Mouse (Mus musculus) hindbrain, embryonic 16.5 days (tissue): ENCODE measurements around the gene Sf3b3. TPM values are rescaled to one million over a fixed set of nuclear protein-coding genes. Genes with fewer than 3 reads are reported as not detected.

ENCODE experiments used
- ATAC-seq: fragments of 200-750 bp; cut with Nextera tagmentation; 2 replicates; pipeline ENCODE4 v1.8.0; 2017; ENCODE audit warnings: moderate TSS enrichment, moderate library complexity
- H3K27ac ChIP-seq: fragments of 300-500 bp; sonication (generic); 2 replicates; pipeline ENCODE4 v1.5.1; 2014; ENCODE audit warnings: low read depth, mild to moderate bottlenecking, control low read depth, low read length, moderate library complexity
- H3K27me3 ChIP-seq: fragments of 300-500 bp; sonication (generic); replicated peaks from 2 replicates; pipeline ENCODE4 v1.6.1; 2014; ENCODE audit warnings: low read length; ENCODE audit not compliant: control insufficient read depth, insufficient read depth
- H3K36me3 ChIP-seq: fragments of 300-500 bp; sonication (generic); 2 replicates; pipeline ENCODE4 v1.6.1; 2014; ENCODE audit warnings: mild to moderate bottlenecking, low read length, moderate library complexity, mixed read lengths; ENCODE audit not compliant: control insufficient read depth, insufficient read depth
- H3K4me1 ChIP-seq: fragments of 300-500 bp; sonication (generic); 2 replicates; pipeline ENCODE4 v1.6.1; 2014; ENCODE audit warnings: low read depth, low read length; ENCODE audit not compliant: control insufficient read depth, insufficient read depth
- H3K4me2 ChIP-seq: fragments of 300-500 bp; sonication (generic); 2 replicates; pipeline ENCODE4 v1.6.1; 2014; ENCODE audit warnings: mild to moderate bottlenecking, low read length, control low read depth, moderate library complexity
- H3K4me3 ChIP-seq: fragments of 300-500 bp; sonication (generic); 2 replicates; pipeline ENCODE4 v1.5.1; 2014; ENCODE audit warnings: mild to moderate bottlenecking, low read length, control low read depth, moderate library complexity
- H3K9ac ChIP-seq: fragments of 300-500 bp; sonication (generic); 2 replicates; pipeline ENCODE4 v1.6.1; 2014; ENCODE audit warnings: low read depth, mild to moderate bottlenecking, control low read depth, low read length, moderate library complexity
- H3K9me3 ChIP-seq: fragments of 300-500 bp; sonication (generic); 2 replicates; pipeline ENCODE4 v1.6.1; 2014; ENCODE audit warnings: mild to moderate bottlenecking, low read length, moderate library complexity; ENCODE audit not compliant: control insufficient read depth
- WGBS: fragments of 180-500 bp; shearing (Covaris S2); extraction: QIAGEN DNeasy Blood & Tissue Kit; methylation state at CpG from one replicate; pipeline ENCODE4 v1.1.7; 2014; 5-methylcytosine and 5-hydroxymethylcytosine counted together
- polyA plus RNA-seq: library from polyadenylated mRNA; unstranded; fragments of >200 nt; fragmentation: Nextera tagmentation; extraction: Ambion mirVana; gene quantifications from 2 replicates; pipeline ENCODE4 v1.2.1, GENCODE M21; 2015

Gene Sf3b3
- polyA plus RNA-seq, 1 experiment from 2014 or later, result 78.4 TPM

DNA sequence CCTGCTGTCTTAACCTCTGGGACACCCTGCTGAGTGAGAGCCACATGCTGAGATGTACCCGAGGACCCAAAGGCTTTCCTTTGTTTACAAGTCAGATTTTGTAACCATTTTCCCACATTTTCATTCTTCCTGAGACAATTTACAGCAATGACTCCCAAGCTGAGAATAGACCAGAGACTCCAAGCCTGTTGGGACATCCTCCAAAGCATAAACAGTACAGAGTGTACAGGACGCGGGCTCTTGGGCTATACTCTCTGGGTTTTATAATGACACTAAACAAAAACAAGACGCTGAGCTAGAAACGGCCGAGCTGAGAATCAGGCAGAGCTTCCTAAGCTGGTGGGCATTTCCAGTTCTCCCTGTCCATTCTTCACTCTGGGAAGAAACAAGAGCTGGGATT is 71.9 kb downstream of the Sf3b3 start:
- no peak overlapping the region for H3K9ac ChIP-seq
- 87% methylated on average over 6 of the region's 6 CpGs for WGBS
- no peaks in the 10 kb centered on the region for H3K4me1 ChIP-seq
- no peak for ATAC-seq
- H3K27me3 ChIP-seq, result no peaks in the 10 kb centered on the region
- no peak overlapping the region for H3K4me2 ChIP-seq
- H3K4me3 ChIP-seq, result no peak overlapping the region
- no peaks in the 10 kb centered on the region for H3K9me3 ChIP-seq
- H3K36me3 ChIP-seq, result no peaks in the 10 kb centered on the region
- H3K27ac ChIP-seq, result no peak overlapping the region

DNA sequence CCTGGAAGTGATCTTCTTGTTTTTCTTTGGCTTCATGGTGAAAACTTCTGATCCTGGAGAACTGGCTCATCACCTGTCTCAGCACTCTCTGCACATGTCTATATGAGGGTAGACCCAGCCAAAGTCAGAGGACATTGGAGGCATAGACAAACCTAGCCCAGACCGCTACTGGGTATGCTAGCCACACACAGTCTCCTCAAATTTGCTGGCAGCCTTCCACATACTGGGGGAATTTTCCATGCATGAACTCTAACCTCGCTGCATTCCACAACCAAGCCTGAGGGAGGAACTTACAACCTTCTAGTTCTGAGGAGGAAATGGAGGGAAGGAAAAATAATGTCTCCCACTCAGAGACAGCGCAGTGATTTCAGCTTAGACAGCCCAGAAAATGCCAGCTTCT is 72.5 kb downstream of the Sf3b3 start:
- Histone ChIP-seq H3K4me1 (no peaks in the 10 kb centered on the region), H3K9ac (no peak overlapping the region), H3K27me3 (no peaks in the 10 kb centered on the region), H3K36me3 (no peaks in the 10 kb centered on the region), H3K4me2 (no peak overlapping the region), H3K9me3 (no peaks in the 10 kb centered on the region), H3K4me3 (no peak overlapping the region), H3K27ac (no peak overlapping the region)
- ATAC-seq, result no peak
- 74% methylated on average over 3 of the region's 3 CpGs for WGBS

DNA sequence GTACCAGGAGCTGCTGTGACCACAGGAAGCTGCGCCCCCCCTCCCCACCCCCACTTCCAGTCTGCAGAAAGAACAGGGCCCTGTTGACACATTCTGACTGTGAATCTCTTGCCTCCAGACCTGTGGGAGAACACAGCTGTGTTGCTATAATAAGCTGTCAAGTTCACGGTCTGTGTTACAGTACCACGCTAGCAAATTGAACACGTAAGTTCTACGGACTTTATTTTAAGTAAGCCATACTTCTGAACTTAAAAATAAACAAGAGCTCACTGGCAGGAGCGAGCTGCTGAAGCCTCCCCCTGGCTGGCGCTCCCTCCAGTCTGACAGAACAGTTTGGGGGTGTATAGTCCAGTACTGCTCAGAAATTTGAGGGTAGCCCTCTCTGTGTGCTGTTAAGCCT is 74.1 kb downstream of the Sf3b3 start:
- ATAC-seq, result no peak
- Histone ChIP-seq H3K9me3 (no peaks in the 10 kb centered on the region), H3K4me1 (no peaks in the 10 kb centered on the region)

DNA sequence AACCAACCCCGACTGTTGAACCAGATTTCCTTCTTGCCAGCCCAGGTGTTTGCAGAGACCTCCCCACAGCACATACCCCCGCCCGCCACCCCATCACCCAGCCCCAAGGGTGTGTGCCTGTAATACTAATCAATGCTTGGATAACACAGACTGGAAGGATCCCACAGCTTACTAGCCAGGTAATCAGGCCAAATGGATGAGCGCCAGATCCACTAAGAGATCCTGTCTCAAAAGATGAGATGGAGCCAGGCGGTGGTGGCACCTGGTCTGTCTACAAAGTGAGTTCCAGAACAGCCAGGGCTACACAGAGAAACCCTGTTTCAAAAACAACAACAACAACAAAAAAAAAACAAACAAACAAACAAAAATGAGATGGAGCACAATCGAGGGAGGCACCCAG is 79.3 kb downstream of the Sf3b3 start:
- Histone ChIP-seq H3K4me1 (no peaks in the 10 kb centered on the region), H3K27ac (no peak overlapping the region), H3K36me3 (no peaks in the 10 kb centered on the region), H3K9me3 (no peaks in the 10 kb centered on the region), H3K27me3 (no peaks in the 10 kb centered on the region), H3K9ac (no peak overlapping the region), H3K4me2 (no peak overlapping the region), H3K4me3 (no peak overlapping the region)
- no peak for ATAC-seq
- 85% methylated on average over 6 of the region's 6 CpGs for WGBS

More for the DNA sequence above, 74.1 kb downstream of the Sf3b3 start:
- H3K27me3 ChIP-seq, result no peaks in the 10 kb centered on the region
- 85% methylated on average over 7 of the region's 7 CpGs for WGBS
- H3K4me3 ChIP-seq, result no peak overlapping the region
- H3K4me2 ChIP-seq, result no peak overlapping the region
- no peaks in the 10 kb centered on the region for H3K36me3 ChIP-seq
- no peak overlapping the region for H3K9ac ChIP-seq
- H3K27ac ChIP-seq, result no peak overlapping the region

DNA sequence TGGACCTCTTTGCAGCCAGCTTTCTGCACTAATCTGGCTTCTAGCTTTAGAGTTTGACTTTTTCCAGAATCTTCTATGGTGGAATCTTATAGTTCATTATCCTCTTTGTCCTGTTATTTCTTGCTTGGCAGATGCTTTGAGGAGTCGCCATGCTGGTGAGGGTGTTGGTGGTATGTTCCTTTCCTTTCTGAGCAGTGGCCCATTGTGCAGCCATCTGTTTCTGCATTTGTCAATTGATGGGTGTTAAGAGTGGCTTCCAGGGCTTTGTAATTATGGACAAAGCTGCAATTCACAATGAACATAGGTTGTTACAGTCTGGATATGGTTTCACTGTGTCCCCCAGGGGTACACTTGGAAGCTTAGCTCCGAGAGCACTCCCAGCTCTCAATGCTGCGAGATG is 81.9 kb downstream of the Sf3b3 start:
- Histone ChIP-seq H3K4me2 (no peak overlapping the region), H3K4me3 (no peak overlapping the region), H3K27me3 (no peaks in the 10 kb centered on the region), H3K4me1 (no peaks in the 10 kb centered on the region), H3K36me3 (no peaks in the 10 kb centered on the region), H3K9ac (no peak overlapping the region), H3K9me3 (no peaks in the 10 kb centered on the region), H3K27ac (no peak overlapping the region)
- WGBS, result 53% methylated on average over 3 of the region's 3 CpGs
- ATAC-seq, result no peak

DNA sequence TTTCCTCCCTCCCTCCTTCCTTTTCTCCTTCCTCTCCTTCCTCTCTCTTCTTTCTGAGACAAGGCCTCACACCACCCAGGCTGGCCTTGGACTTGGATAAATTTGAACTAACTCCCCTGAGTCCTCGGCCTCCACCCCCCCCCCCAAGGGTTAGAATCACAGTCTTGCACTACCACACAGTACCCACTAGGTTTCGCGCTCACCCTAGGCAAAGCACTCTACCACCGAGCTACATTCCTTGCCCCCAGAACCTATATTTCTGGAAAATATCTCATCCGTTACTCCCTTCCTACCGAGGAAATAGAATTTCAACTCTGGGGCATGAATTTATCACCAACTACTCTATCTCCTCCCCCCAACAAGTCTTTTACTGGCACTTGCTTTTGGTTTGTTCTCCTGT is 84.6 kb downstream of the Sf3b3 start:
- Histone ChIP-seq H3K9ac (no peak overlapping the region), H3K9me3 (no peaks in the 10 kb centered on the region), H3K4me3 (no peak overlapping the region), H3K36me3 (no peaks in the 10 kb centered on the region), H3K4me2 (no peak overlapping the region), H3K27me3 (no peaks in the 10 kb centered on the region), H3K27ac (no peak overlapping the region), H3K4me1 (no peaks in the 10 kb centered on the region)
- no peak for ATAC-seq
- 71% methylated on average over 6 of the region's 6 CpGs for WGBS

DNA sequence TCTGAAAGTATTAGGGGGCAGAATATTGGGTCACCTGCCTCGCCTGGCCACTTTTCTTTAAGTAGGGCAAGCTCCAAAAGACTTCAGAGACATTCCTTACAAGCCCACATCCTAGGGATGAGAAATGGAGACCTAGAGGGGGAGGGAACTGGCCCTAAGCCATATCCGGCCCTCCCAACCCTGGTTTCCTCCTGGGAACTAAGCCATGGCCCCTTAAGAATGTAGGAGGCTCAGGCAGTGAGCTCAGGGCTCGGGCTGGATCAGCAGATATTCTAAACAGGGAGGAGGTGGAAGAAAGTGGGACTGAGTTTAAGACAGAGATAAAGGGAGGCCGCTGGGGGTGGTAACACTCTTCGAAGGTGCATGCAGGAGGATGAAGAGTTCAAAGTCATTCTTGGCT is 85.4 kb downstream of the Sf3b3 start:
- no peak overlapping the region for H3K4me3 ChIP-seq
- no peaks in the 10 kb centered on the region for H3K4me1 ChIP-seq
- no peak for ATAC-seq
- H3K27ac ChIP-seq, result no peak overlapping the region
- WGBS, result 58% methylated on average over 5 of the region's 5 CpGs
- H3K4me2 ChIP-seq, result no peak overlapping the region
- H3K9ac ChIP-seq, result no peak overlapping the region; the same call in 1 of the 2 replicates
- no peaks in the 10 kb centered on the region for H3K27me3 ChIP-seq
- H3K36me3 ChIP-seq, result no peaks in the 10 kb centered on the region
- no peaks in the 10 kb centered on the region for H3K9me3 ChIP-seq

DNA sequence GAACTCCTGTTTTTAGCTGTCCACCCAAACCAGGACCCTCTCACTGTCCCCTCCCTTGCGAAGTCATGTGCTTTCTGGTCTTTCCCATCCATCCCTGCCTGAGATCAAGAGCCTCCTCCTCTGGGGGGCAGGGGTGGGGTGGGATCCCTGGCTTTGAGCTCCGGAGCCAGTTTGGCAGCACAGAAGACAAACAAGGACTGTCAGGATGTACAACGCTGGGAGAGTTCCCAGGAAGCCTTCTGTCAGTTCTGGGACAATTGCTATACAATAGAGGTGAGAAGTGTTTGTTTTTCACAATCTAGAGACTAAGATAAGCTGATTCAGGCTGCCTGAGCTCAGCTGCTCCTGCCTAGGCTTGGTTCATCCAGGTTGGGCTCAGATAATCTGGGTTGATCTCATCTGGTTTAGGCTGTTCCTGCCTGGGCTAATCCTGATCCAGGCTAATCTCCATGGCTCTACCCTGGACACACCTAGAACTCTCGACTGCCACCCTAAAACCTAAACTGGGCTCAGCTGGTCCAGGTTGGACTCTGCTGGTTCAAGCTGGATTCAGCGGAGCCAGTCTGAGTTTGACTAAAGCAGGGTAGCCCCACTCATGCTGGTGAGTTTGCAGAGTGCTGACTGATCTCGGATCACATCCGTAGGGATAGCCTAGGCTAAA is 86.2 kb downstream of the Sf3b3 start:
- Histone ChIP-seq H3K9me3 (no peaks in the 10 kb centered on the region), H3K4me1 (no peaks in the 10 kb centered on the region), H3K4me3 (no peak overlapping the region), H3K27me3 (no peaks in the 10 kb centered on the region), H3K36me3 (no peaks in the 10 kb centered on the region), H3K4me2 (no peak overlapping the region), H3K27ac (peak overlapping the region; percentile 17; the same call in 1 of the 2 replicates), H3K9ac (no peak overlapping the region)
- no peak for ATAC-seq
- WGBS, result 70% methylated on average over 7 of the region's 7 CpGs
